Mouse (Mus musculus) hematopoietic stem cell, adult 5-6 weeks (primary cell): ENCODE measurements around the gene Vmn2r68. TPM values are rescaled to one million over a fixed set of nuclear protein-coding genes. Genes with fewer than 3 reads are reported as not detected.

Experiments
- ATAC-seq, 2 experiments: fragments of 125-278 bp in 1 of 2; replicated peaks in 1 of 2; 2 replicates each; pipeline ENCODE4 v1.8.0; 2016 to 2017; ENCODE audit warnings: inconsistent platforms in 2 of 2, mild to moderate bottlenecking in 2 of 2, moderate number of reproducible peaks in 2 of 2, low read depth in 1 of 2, moderate TSS enrichment in 1 of 2; ENCODE audit not compliant: low FRiP score in 2 of 2, poor library complexity in 2 of 2, severe bottlenecking in 2 of 2, insufficient read depth in 1 of 2, low TSS enrichment in 1 of 2
- total RNA-seq: library from RNA; stranded (forward); fragments of 172-1452, 232-1000 nt; gene quantifications from 2 replicates; pipeline ENCODE4 v1.2.3, GENCODE M21; 2017

Gene Vmn2r68
- total RNA-seq = not detected in 2 replicates

GRCm38 (mm10) chr7:85237683-85238082 lies at the start of gene Vmn2r68:
Gene Vmn2r68 (minus strand): TSS chr7:85237783.
- ATAC-seq = no peak

Other genes with a start within 250 kb of the Vmn2r68 start
- not detected in 2 replicates for gene Vmn2r66, start 225.5 kb downstream of the Vmn2r68 start, total RNA-seq
- gene Vmn2r67, start 81.8 kb downstream of the Vmn2r68 start, total RNA-seq = not detected in 2 replicates
- gene Vmn2r69, start 178.1 kb upstream of the Vmn2r68 start, total RNA-seq = not detected in 2 replicates